Mouse (Mus musculus) limb, embryonic 15.5 days (tissue): Measurements from ENCODE around the gene Rpl23. TPM values are rescaled to one million over a fixed set of nuclear protein-coding genes. Genes with fewer than 3 reads are reported as not detected.
A peak's percentile ranks its signal among the peaks of the same experiment; 100 is the strongest.

Source experiments
- ATAC-seq: fragments of 200-750 bp; cut with Nextera tagmentation; 2 replicates; pipeline ENCODE4 v1.8.0; 2017; ENCODE audit warnings: low read depth, moderate TSS enrichment; ENCODE audit not compliant: insufficient number of reproducible peaks, low FRiP score, low TSS enrichment
- H3K27ac ChIP-seq: fragments of 300-500 bp; sonication (generic); 2 replicates; pipeline ENCODE4 v1.5.1; 2015; ENCODE audit warnings: moderate library complexity, mild to moderate bottlenecking, inconsistent platforms
- H3K27me3 ChIP-seq: fragments of 300-500 bp; sonication (generic); 2 replicates; pipeline ENCODE4 v1.6.1; 2015; ENCODE audit warnings: inconsistent platforms
- H3K36me3 ChIP-seq: fragments of 300-500 bp; sonication (generic); 2 replicates; pipeline ENCODE4 v1.6.1; 2015; ENCODE audit warnings: inconsistent platforms
- H3K4me1 ChIP-seq: fragments of 300-500 bp; sonication (generic); 2 replicates; pipeline ENCODE4 v1.6.1; 2015; ENCODE audit warnings: inconsistent platforms
- H3K4me2 ChIP-seq: fragments of 300-500 bp; sonication (generic); 2 replicates; pipeline ENCODE4 v1.6.1; 2015; ENCODE audit warnings: mild to moderate bottlenecking, inconsistent platforms
- H3K4me3 ChIP-seq: fragments of 300-500 bp; sonication (generic); 2 replicates; pipeline ENCODE4 v1.5.1; 2015; ENCODE audit warnings: mild to moderate bottlenecking, inconsistent platforms
- H3K9ac ChIP-seq: fragments of 300-500 bp; sonication (generic); 2 replicates; pipeline ENCODE4 v1.6.1; 2015; ENCODE audit warnings: inconsistent platforms
- H3K9me3 ChIP-seq: fragments of 300-500 bp; sonication (generic); 2 replicates; pipeline ENCODE4 v1.6.1; 2016; ENCODE audit warnings: inconsistent platforms
- WGBS: fragments of 180-500 bp; shearing (Covaris S2); methylation state at CpG from one replicate; pipeline ENCODE4 v1.1.7; 2015; 5-methylcytosine and 5-hydroxymethylcytosine counted together
- polyA plus RNA-seq: library from polyadenylated mRNA; unstranded; fragments of >200 nt; fragmentation: Nextera tagmentation; extraction: Ambion mirVana; gene quantifications from 2 replicates; pipeline ENCODE4 v1.2.1, GENCODE M21; 2015

The Rpl23 gene
- polyA plus RNA-seq, 1 experiment from 2014 or later, result 586 TPM

DNA sequence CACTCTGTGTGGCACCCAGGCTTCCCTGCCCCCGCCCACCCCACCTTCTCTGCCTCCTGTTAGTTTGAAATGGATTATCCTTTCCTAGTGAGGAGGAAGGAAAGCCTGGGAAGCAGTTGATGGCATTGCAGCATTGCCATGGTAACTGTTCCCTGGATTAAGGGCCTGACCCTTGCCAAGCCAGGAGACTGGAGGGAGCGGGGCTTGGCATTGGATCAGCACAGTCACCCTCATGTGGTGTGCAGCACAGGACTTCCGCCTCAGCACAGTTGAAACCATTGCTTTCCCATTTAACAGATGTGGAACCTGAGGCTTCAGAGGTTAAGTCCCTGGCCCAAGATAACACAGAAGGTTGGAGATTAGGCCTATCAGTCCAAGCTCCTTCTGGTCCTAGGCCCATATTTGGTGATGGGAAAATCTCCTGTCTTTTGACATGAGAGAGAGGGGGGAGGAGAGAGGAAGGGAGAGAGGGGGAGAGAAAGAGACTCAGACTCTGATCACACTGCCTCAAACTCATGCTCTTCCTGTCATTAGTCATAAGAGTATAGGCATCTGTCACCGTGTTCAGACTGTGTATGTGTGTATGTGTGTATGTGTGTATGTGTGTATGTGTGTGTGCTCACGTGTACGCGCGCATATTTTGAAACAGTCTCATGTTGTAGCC is 39.3 kb upstream of the Rpl23 start:
- no peak for ATAC-seq
- Histone ChIP-seq H3K9me3 (no peaks in the 10 kb centered on the region), H3K27ac (no peak overlapping the region), H3K9ac (no peak overlapping the region), H3K27me3 (no peaks in the 10 kb centered on the region), H3K36me3 (peaks cover 75% of the 10 kb centered on the region), H3K4me2 (no peak overlapping the region), H3K4me3 (no peak overlapping the region), H3K4me1 (peaks cover 33% of the 10 kb centered on the region)
- WGBS, result 92% methylated on average over 8 of the region's 8 CpGs

DNA sequence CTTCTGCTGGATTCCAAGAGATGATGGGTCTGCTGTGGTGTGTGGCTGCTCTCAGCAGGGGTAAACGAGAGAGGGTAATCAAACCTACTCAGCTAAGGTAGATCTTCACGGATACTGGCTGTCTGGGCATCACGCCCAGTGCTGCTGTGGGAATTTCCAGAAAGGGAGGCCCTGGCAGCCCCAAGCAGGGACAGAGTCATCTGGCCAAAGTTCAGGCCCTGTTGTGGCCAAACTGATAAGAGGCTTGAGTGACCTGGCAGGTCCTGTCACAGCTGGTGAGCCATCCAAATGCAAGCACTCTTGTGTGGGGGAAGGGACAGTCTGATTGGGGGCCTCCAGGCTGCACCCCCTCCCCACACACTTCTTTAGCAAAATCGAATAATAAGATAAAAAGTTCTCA is 38.6 kb upstream of the Rpl23 start:
- no peak overlapping the region for H3K27ac ChIP-seq
- 66% methylated on average over 4 of the region's 4 CpGs for WGBS
- peaks cover 75% of the 10 kb centered on the region for H3K36me3 ChIP-seq
- H3K4me3 ChIP-seq, result no peak overlapping the region
- no peaks in the 10 kb centered on the region for H3K9me3 ChIP-seq
- H3K27me3 ChIP-seq, result no peaks in the 10 kb centered on the region
- peaks cover 38% of the 10 kb centered on the region for H3K4me1 ChIP-seq
- no peak for ATAC-seq
- H3K9ac ChIP-seq, result no peak overlapping the region
- no peak overlapping the region for H3K4me2 ChIP-seq

DNA sequence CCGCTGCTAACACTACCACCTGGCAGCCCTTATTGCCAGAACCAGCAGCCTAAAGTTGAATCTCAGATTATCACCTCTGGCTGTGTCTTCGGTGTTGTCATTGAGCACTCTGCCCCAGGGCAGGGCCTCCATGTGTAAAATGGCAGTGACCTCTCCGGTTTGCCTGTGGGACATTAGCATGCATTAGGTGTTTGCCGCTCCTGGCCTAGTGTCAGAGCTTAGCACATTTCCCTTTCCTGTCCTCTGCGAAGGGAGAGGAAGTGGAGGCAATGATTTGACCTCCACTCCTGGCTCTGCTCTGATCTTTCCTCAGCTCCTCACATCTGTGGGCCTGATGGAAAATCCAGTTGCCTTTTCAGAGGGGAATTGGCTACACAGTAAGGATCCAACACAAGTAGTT is 37.7 kb upstream of the Rpl23 start:
- Histone ChIP-seq H3K9me3 (no peaks in the 10 kb centered on the region), H3K27me3 (no peaks in the 10 kb centered on the region), H3K27ac (0 out of 2 replicates have a peak overlapping the region, but pooled peaks have one; percentile 27), H3K9ac (no peak overlapping the region), H3K4me2 (no peak overlapping the region), H3K4me1 (peaks cover 47% of the 10 kb centered on the region), H3K4me3 (no peak overlapping the region), H3K36me3 (peaks cover 76% of the 10 kb centered on the region)
- WGBS, result 56% methylated on average over 5 of the region's 5 CpGs
- ATAC-seq, result no peak

DNA sequence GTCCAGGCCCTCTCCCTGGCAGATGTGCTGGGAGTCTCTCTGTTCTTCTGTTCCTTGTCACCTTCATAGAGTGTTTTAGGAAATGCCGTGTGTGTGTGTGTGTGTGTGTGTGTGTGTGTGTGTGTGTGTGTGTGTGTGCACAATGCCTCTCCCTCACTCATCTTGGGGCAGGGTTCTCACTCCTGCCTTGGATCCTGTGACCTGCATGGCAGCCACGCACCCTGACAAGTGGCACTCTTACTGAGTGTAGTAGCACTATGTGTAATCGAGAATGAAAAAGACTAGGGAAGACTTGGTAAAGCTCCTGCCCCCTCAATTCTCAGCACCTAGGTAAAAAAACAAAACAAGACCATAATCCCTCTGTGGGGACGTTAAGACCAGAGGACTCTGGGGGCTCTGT is 36.9 kb upstream of the Rpl23 start:
- Histone ChIP-seq H3K9me3 (no peaks in the 10 kb centered on the region), H3K4me2 (no peak overlapping the region), H3K4me3 (no peak overlapping the region), H3K4me1 (peaks cover 48% of the 10 kb centered on the region), H3K27me3 (no peaks in the 10 kb centered on the region), H3K36me3 (peaks cover 75% of the 10 kb centered on the region), H3K27ac (peak overlapping the region; percentile 38; the same call in 1 of the 2 replicates), H3K9ac (no peak overlapping the region)
- WGBS, result 61% methylated on average over 4 of the region's 4 CpGs
- ATAC-seq, result no peak

DNA sequence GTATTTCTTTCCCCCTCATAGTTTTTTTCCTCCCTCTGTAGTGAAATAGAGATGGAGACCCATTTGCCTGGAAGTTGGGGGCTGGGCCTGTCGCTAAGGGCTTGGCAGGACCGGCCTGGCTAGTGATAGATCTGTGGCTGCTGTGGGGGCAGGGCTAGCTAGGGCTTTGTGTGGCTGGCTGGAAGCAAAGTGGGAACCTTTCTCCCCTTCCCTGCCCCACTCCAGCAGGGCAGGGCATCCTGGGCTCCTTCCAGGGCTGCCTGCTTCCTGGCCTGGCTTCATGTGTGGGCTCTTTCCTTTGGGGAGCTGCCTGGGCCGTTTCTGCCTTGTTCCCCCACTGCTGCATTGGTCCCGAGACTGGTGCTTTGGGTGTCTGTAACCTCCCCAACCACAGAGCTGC is 36.3 kb upstream of the Rpl23 start:
- no peak overlapping the region for H3K4me2 ChIP-seq
- peaks cover 54% of the 10 kb centered on the region for H3K4me1 ChIP-seq
- peak overlapping the region; percentile 38; the same call in 1 of the 2 replicates for H3K27ac ChIP-seq
- 9% methylated on average over 4 of the region's 4 CpGs for WGBS
- H3K9me3 ChIP-seq, result no peaks in the 10 kb centered on the region
- no peak overlapping the region for H3K9ac ChIP-seq
- H3K36me3 ChIP-seq, result peaks cover 78% of the 10 kb centered on the region
- no peaks in the 10 kb centered on the region for H3K27me3 ChIP-seq
- no peak for ATAC-seq
- no peak overlapping the region for H3K4me3 ChIP-seq

DNA sequence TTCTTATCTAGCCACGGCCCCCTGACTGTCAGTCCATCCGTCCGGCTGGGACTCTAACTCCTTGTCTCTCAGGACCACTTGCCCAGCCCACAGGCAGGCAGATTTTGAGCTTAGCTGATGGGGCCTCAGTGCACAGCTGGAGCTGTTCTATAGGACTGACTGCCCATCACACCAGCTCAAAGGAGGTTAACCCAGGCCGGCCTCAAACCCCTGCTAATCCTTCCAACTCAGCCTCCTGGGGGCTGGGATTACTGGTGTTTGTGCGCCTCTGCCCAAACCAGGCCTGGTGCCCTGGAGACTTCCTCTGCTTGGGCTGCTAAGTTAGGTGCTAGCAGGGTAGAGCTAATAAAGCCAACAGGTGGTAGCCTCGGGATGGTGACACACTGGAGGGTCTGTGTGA is 35.8 kb upstream of the Rpl23 start:
- H3K4me2 ChIP-seq, result no peak overlapping the region
- peaks cover 59% of the 10 kb centered on the region for H3K4me1 ChIP-seq
- H3K9ac ChIP-seq, result no peak overlapping the region
- H3K27ac ChIP-seq, result 0 out of 2 replicates have a peak overlapping the region, but pooled peaks have one; percentile 38
- no peaks in the 10 kb centered on the region for H3K9me3 ChIP-seq
- no peak for ATAC-seq
- WGBS, result 50% methylated on average over 6 of the region's 6 CpGs
- H3K4me3 ChIP-seq, result no peak overlapping the region
- H3K27me3 ChIP-seq, result no peaks in the 10 kb centered on the region
- H3K36me3 ChIP-seq, result peaks cover 78% of the 10 kb centered on the region

GRCm38 (mm10) chr11:97817379-97817778 is 35.1 kb upstream of the Rpl23 start:
- Histone ChIP-seq H3K4me1 (peaks cover 66% of the 10 kb centered on the region), H3K4me3 (no peak overlapping the region), H3K4me2 (no peak overlapping the region), H3K36me3 (peaks cover 77% of the 10 kb centered on the region), H3K27ac (no peak overlapping the region), H3K9me3 (no peaks in the 10 kb centered on the region), H3K27me3 (no peaks in the 10 kb centered on the region), H3K9ac (no peak overlapping the region)
- ATAC-seq, result no peak
- 38% methylated on average over 5 of the region's 5 CpGs for WGBS

DNA sequence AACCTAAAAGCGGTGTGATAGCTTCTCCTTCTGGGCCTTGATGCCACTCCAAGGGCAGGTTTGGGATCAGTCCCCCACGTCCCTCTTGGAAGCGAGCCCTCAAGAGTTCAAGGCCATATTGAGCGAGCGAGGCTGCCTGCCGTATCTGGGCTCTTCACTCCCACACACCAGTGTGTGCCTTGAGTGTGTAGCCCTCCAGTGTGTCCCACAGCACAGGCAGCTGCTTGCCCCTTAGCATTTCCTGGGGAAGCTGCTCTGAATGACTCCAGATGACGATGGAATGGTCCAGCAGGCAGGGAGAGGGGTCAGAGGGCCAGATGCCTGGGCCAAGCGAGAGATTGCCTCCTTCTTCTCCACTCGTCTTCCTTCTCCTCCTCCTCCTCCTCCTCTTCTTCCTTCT is 34.7 kb upstream of the Rpl23 start:
- H3K4me3 ChIP-seq, result no peak overlapping the region
- H3K9ac ChIP-seq, result no peak overlapping the region
- H3K27me3 ChIP-seq, result no peaks in the 10 kb centered on the region
- no peaks in the 10 kb centered on the region for H3K9me3 ChIP-seq
- WGBS, result 52% methylated on average over 9 of the region's 9 CpGs
- no peak overlapping the region for H3K4me2 ChIP-seq
- H3K4me1 ChIP-seq, result peaks cover 70% of the 10 kb centered on the region
- H3K36me3 ChIP-seq, result peaks cover 77% of the 10 kb centered on the region
- no peak for ATAC-seq
- peak overlapping the region; percentile 17 for H3K27ac ChIP-seq

DNA sequence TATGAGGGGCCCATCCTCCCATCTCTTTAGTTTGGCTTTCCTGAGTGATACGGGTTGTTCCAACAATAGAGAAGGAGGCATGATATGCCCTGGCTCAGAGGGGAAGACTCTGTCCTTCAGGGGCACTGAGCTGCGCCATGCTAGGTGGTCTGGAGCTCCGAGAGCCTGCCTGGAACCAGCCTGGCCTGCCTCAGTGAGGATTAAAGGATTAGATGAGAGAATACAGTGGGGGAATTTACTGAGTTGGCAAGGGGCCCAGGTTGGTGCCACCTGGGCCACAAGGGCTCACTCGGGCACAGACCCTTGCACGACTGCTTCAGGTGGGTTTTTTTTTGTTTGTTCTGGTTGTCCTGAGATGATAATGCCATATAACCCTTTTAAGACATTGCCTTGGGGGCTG is 33.9 kb upstream of the Rpl23 start:
- no peaks in the 10 kb centered on the region for H3K27me3 ChIP-seq
- WGBS, result 51% methylated on average over 5 of the region's 5 CpGs
- H3K9me3 ChIP-seq, result no peaks in the 10 kb centered on the region
- 0 out of 2 replicates have a peak overlapping the region, but pooled peaks have one; percentile 7 for H3K27ac ChIP-seq
- no peak overlapping the region for H3K4me2 ChIP-seq
- ATAC-seq, result no peak
- H3K4me3 ChIP-seq, result no peak overlapping the region
- H3K9ac ChIP-seq, result no peak overlapping the region
- H3K36me3 ChIP-seq, result peaks cover 70% of the 10 kb centered on the region
- peaks cover 77% of the 10 kb centered on the region for H3K4me1 ChIP-seq

DNA sequence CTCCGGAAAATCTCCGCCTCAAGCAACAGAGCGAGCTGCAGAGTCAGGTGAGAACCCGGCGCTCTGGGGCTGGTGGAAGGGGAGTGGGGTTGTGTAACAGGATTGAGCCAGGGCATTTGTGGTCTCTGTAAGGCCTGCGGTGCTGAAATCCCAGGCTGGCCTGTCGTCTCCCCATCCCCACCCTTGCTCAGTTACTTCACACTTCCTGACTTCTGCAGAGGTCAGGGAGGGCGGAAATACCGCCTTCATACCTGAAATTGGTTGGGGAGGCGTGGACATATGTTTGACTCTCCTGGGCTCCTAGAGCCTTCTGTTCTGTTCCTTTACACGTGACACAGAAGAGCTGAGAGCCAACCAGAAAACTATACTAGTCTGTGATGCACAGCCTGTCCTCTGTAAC is 33.5 kb upstream of the Rpl23 start:
- Histone ChIP-seq H3K27me3 (no peaks in the 10 kb centered on the region), H3K4me2 (no peak overlapping the region), H3K4me1 (peaks cover 77% of the 10 kb centered on the region), H3K9ac (no peak overlapping the region), H3K4me3 (no peak overlapping the region), H3K36me3 (peaks cover 65% of the 10 kb centered on the region), H3K27ac (0 out of 2 replicates have a peak overlapping the region, but pooled peaks have one; percentile 7), H3K9me3 (no peaks in the 10 kb centered on the region)
- WGBS, result 55% methylated on average over 11 of the region's 11 CpGs
- ATAC-seq, result no peak

- H3K27ac ChIP-seq, result no peak overlapping the region
- ATAC-seq, result no peak
- H3K36me3 ChIP-seq, result peaks cover 68% of the 10 kb centered on the region
Observed at GRCm38 (mm10) chr11:97813746-97814515, 31.7 kb upstream of the Rpl23 start.

DNA sequence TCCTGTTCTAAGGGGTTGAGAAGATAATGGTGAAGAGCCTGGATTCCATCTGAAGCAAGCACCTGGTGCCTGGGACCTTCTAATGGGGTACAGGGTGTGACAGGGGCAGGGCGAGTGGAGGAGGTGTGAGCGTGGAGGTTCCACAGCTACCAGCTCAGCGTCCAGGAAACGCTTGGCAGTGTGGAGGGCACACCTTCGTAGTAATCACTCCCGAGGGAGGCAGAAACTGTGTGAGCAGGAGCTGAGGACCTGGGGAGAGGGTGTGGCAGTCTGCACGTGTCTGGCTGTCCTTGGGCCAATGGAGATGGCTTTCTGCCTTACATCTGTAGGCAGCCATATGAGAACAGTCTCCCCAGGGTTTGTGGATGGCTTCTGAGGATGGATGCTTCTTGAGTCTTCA is 30.8 kb upstream of the Rpl23 start:
- Histone ChIP-seq H3K4me2 (no peak overlapping the region), H3K9me3 (no peaks in the 10 kb centered on the region), H3K27me3 (no peaks in the 10 kb centered on the region), H3K4me3 (no peak overlapping the region), H3K27ac (no peak overlapping the region), H3K4me1 (peaks cover 87% of the 10 kb centered on the region), H3K9ac (no peak overlapping the region), H3K36me3 (peaks cover 69% of the 10 kb centered on the region)
- ATAC-seq, result no peak
- WGBS, result 41% methylated on average over 7 of the region's 7 CpGs

More at GRCm38 (mm10) chr11:97813746-97814515, 31.7 kb upstream of the Rpl23 start:
- no peak overlapping the region for H3K4me3 ChIP-seq
- peaks cover 87% of the 10 kb centered on the region for H3K4me1 ChIP-seq
- H3K9ac ChIP-seq, result no peak overlapping the region
- WGBS, result 76% methylated on average over 17 of the region's 17 CpGs
- H3K27me3 ChIP-seq, result no peaks in the 10 kb centered on the region
- no peak overlapping the region for H3K4me2 ChIP-seq
- H3K9me3 ChIP-seq, result no peaks in the 10 kb centered on the region
